Mouse (Mus musculus) embryonic facial prominence, embryonic 13.5 days (tissue): ENCODE data around the gene Dcdc2b. TPM values are rescaled to one million over a fixed set of nuclear protein-coding genes. Genes with fewer than 3 reads are reported as not detected.

ENCODE experiments used
- ATAC-seq: fragments of 200-750 bp; cut with Nextera tagmentation; 2 replicates; pipeline ENCODE4 v1.8.0; 2017; ENCODE audit warnings: low read depth; ENCODE audit not compliant: insufficient number of reproducible peaks, insufficient read depth, low FRiP score, low TSS enrichment
- H3K27ac ChIP-seq: fragments of 300-500 bp; sonication (generic); 2 replicates; pipeline ENCODE4 v1.5.1; 2015; ENCODE audit warnings: moderate library complexity, mild to moderate bottlenecking, inconsistent platforms
- H3K27me3 ChIP-seq: fragments of 300-500 bp; sonication (generic); 2 replicates; pipeline ENCODE4 v1.6.1; 2015; ENCODE audit warnings: mild to moderate bottlenecking, inconsistent platforms
- H3K36me3 ChIP-seq: fragments of 300-500 bp; sonication (generic); 2 replicates; pipeline ENCODE4 v1.6.1; 2015; ENCODE audit warnings: mild to moderate bottlenecking, inconsistent platforms
- H3K4me1 ChIP-seq: fragments of 300-500 bp; sonication (generic); 2 replicates; pipeline ENCODE4 v1.6.1; 2015; ENCODE audit warnings: inconsistent platforms
- H3K4me2 ChIP-seq: fragments of 300-500 bp; sonication (generic); 2 replicates; pipeline ENCODE4 v1.6.1; 2015; ENCODE audit warnings: moderate library complexity, mild to moderate bottlenecking, inconsistent platforms
- H3K4me3 ChIP-seq: fragments of 300-500 bp; sonication (generic); 2 replicates; pipeline ENCODE4 v1.5.1; 2015; ENCODE audit warnings: mild to moderate bottlenecking, inconsistent platforms
- H3K9ac ChIP-seq: fragments of 300-500 bp; sonication (generic); 2 replicates; pipeline ENCODE4 v1.6.1; 2015; ENCODE audit warnings: mild to moderate bottlenecking, inconsistent platforms
- H3K9me3 ChIP-seq: fragments of 300-500 bp; sonication (generic); 2 replicates; pipeline ENCODE4 v1.6.1; 2016; ENCODE audit warnings: inconsistent platforms
- WGBS: fragments of 180-500 bp; shearing (Covaris S2); methylation state at CpG from one replicate; pipeline ENCODE4 v1.1.7; 2015; ENCODE audit warnings: mixed read lengths; 5-methylcytosine and 5-hydroxymethylcytosine counted together
- polyA plus RNA-seq: library from polyadenylated mRNA; unstranded; fragments of >200 nt; fragmentation: Nextera tagmentation; extraction: Ambion mirVana; gene quantifications from 2 replicates; pipeline ENCODE4 v1.2.1, GENCODE M21; 2015

Dcdc2b gene
- polyA plus RNA-seq, 1 experiment from 2014 or later = 3.1 TPM

DNA sequence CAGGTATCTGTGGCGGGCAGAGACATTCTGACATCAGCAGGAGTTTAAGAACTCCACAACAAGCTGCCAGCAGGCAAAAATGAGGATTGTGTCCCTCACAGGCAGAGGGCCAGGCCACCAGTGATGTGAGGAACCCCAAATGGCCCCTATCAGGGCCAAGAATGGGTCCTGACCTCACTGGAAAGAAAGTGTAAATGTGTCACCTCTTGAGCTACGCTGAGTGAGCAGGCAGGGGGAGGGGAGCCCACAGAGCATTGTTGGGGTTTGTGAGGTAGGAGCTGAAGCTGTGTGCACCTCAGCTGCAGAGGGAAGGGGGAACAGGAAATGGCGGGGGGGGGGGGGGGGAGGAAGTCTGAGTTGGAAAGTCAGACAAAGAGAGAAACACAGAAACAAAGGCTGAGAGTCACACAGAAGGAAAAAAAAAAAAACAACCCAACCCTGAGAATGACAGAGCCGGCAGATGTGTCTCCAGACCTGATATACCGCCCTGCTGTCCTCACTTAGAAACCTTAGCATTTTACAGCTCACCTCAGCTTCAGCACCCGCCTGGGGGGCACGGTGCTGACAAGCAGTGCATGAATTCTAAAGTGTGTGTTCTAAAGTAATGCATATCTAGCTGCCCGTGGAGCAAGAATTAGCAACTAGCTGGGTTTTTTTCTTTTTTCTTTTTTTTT is 38.7 kb downstream of the Dcdc2b start:
- Histone ChIP-seq H3K9ac (no peak overlapping the region), H3K9me3 (no peaks in the 10 kb centered on the region), H3K4me3 (no peak overlapping the region), H3K4me1 (peaks cover 10% of the 10 kb centered on the region; the same call in 1 of the 2 replicates), H3K4me2 (no peak overlapping the region), H3K27me3 (no peaks in the 10 kb centered on the region; the same call in 1 of the 2 replicates), H3K27ac (no peak overlapping the region; the same call in 1 of the 2 replicates), H3K36me3 (no peaks in the 10 kb centered on the region)
- 46% methylated on average over 7 of the region's 8 CpGs for WGBS
- ATAC-seq = no peak

GRCm38 (mm10) chr4:129573430-129573829 is 40.6 kb downstream of the Dcdc2b start, which contains the start of gene Lck:
Gene Lck (minus strand): TSS chr4:129573641.
- Histone ChIP-seq H3K36me3 (no peaks in the 10 kb centered on the region), H3K9me3 (no peaks in the 10 kb centered on the region), H3K9ac (no peak within 1 kb of the TSS), H3K4me1 (peaks cover 10% of the 10 kb centered on the region; the same call in 1 of the 2 replicates), H3K4me2 (no peak within 1 kb of the TSS), H3K27ac (no peak within 1 kb of the TSS), H3K27me3 (no peaks in the 10 kb centered on the region; the same call in 1 of the 2 replicates), H3K4me3 (no peak within 1 kb of the TSS)
- WGBS = 93% methylated on average over 8 of the region's 8 CpGs
- ATAC-seq = no peak

DNA sequence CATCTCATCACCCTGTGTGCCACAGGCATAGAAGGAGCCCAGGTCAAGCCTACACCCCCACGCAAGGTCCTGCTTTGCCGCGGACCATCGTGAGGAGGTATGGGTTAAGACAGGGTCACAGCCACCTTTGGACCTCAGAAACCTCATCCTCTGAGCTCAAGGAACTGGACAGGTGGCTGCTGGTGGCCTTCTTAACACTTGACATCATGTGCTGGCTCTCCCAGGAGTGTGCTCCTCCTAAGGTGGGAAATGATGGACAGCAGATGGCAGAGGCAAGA is 41.0 kb downstream of the Dcdc2b start:
- no peak overlapping the region for H3K27ac ChIP-seq
- no peak overlapping the region for H3K4me2 ChIP-seq
- no peaks in the 10 kb centered on the region; the same call in 1 of the 2 replicates for H3K27me3 ChIP-seq
- no peak for ATAC-seq
- H3K4me1 ChIP-seq = peaks cover 10% of the 10 kb centered on the region; the same call in 1 of the 2 replicates
- H3K9ac ChIP-seq = no peak overlapping the region
- 94% methylated on average over 4 of the region's 4 CpGs for WGBS
- no peaks in the 10 kb centered on the region for H3K36me3 ChIP-seq
- H3K4me3 ChIP-seq = no peak overlapping the region
- H3K9me3 ChIP-seq = no peaks in the 10 kb centered on the region

- no peak overlapping the region for H3K9ac ChIP-seq
- no peaks in the 10 kb centered on the region for H3K36me3 ChIP-seq
- H3K27ac ChIP-seq = no peak overlapping the region
- H3K4me1 ChIP-seq = peaks cover 10% of the 10 kb centered on the region; the same call in 1 of the 2 replicates
- H3K27me3 ChIP-seq = no peaks in the 10 kb centered on the region; the same call in 1 of the 2 replicates
- no peak overlapping the region for H3K4me2 ChIP-seq
- H3K9me3 ChIP-seq = no peaks in the 10 kb centered on the region
- ATAC-seq = no peak
- H3K4me3 ChIP-seq = no peak overlapping the region
- WGBS = 86% methylated on average over 13 of the region's 13 CpGs
Observed at GRCm38 (mm10) chr4:129572236-129573092, 41.6 kb downstream of the Dcdc2b start.

DNA sequence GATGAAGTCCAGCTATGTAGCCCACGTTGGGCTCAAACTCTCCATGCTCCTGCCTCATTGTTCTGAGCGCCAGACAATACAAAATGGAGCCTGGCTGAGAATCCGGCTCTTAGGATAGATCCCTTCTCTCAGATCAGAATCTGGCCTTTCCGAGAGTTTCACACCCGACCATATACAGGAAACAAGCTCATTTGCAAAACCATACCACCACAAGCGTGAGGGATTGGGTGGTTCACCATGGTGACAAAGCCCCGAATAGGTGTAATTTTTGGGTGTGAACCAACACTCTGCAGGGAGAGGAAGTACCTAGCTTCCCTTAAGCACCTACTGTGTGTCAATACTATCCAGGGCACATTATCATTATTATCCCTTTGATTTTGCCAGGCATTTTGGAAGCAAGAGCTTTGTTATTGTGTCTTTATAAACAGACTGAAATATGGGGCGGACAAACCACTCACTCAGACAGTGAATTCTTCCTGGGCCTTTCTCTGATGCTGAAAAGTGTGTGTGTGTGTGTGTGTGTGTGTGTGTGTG is 42.4 kb downstream of the Dcdc2b start:
- no peak for ATAC-seq
- no peak overlapping the region for H3K9ac ChIP-seq
- 79% methylated on average over 8 of the region's 8 CpGs for WGBS
- H3K9me3 ChIP-seq = no peaks in the 10 kb centered on the region
- no peak overlapping the region for H3K4me2 ChIP-seq
- peaks cover 6% of the 10 kb centered on the region; the same call in 1 of the 2 replicates for H3K4me1 ChIP-seq
- H3K27me3 ChIP-seq = no peaks in the 10 kb centered on the region
- no peak overlapping the region for H3K4me3 ChIP-seq
- H3K27ac ChIP-seq = no peak overlapping the region
- no peaks in the 10 kb centered on the region for H3K36me3 ChIP-seq

DNA sequence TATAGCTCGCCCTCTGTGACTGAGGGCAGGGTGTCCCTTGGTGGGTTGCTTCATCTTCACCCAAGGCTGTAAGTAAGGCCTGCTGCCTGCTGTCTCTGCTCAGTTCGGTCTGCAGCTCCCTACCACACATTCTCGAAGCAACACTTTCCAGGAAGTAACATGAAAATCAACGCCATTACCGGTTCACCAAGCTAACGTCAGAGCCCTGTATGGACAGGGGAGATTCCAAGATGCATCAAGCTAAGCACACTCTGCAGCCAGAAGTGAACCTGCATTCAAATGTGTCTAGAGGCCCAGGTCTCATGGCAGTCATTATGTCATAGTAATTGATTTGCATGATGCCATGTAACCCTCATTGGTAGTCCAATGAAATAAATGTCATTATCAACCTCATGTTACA is 44.0 kb downstream of the Dcdc2b start:
- ATAC-seq = no peak
- Histone ChIP-seq H3K4me3 (no peak overlapping the region), H3K9me3 (no peaks in the 10 kb centered on the region), H3K9ac (no peak overlapping the region), H3K4me1 (peaks cover 2% of the 10 kb centered on the region; the same call in 1 of the 2 replicates), H3K27ac (no peak overlapping the region), H3K4me2 (no peak overlapping the region), H3K36me3 (no peaks in the 10 kb centered on the region), H3K27me3 (no peaks in the 10 kb centered on the region)
- 91% methylated on average over 6 of the region's 6 CpGs for WGBS

DNA sequence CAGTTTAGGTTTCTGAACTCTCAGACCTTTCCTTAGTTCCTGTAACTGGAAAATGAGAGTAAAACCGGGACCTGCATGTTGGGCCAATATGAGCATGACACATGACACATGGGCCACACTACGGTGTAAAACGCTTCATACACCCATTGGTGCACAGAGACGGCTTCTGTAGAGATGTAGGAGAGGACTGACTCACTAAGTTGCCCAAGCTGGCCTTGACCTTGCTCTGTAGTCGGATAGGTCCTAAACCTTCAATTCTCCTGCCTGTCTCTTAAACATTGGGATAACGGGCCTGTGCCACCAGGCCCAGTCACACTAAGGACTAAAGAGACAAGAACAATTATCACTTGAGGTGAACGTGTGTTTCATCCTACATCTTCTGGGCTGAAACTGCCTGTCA is 45.7 kb downstream of the Dcdc2b start:
- Histone ChIP-seq H3K4me1 (no peaks in the 10 kb centered on the region), H3K4me3 (no peak overlapping the region), H3K4me2 (no peak overlapping the region), H3K27ac (no peak overlapping the region), H3K9ac (no peak overlapping the region), H3K9me3 (no peaks in the 10 kb centered on the region), H3K36me3 (no peaks in the 10 kb centered on the region), H3K27me3 (no peaks in the 10 kb centered on the region)
- ATAC-seq = no peak
- WGBS = 92% methylated on average over 7 of the region's 7 CpGs

- Histone ChIP-seq H3K27me3 (no peaks in the 10 kb centered on the region), H3K27ac (no peak overlapping the region), H3K9ac (no peak overlapping the region), H3K36me3 (no peaks in the 10 kb centered on the region), H3K9me3 (no peaks in the 10 kb centered on the region), H3K4me2 (no peak overlapping the region), H3K4me3 (no peak overlapping the region), H3K4me1 (no peaks in the 10 kb centered on the region)
- ATAC-seq = no peak
- WGBS = 85% methylated on average over 6 of the region's 6 CpGs
Observed at GRCm38 (mm10) chr4:129565139-129565538, 48.9 kb downstream of the Dcdc2b start.

DNA sequence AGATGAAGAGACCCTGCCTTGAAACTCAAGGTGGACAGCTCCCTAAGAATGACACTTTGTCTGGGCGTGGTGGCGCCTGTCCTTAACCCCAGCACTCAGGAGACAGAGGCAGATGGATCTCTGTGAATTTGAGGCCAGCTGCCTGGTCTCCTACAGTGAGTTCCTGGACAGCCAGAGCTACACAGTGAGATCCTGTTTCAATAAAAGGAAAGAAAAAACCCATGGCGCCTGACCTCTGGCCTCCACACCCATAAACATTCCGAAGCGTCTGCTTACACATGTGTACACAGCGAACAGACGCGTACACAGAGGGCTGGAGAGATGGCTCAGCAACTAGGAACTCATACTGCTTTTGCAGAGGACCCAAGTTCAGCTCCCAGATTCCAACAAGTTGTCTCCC is 50.3 kb downstream of the Dcdc2b start:
- Histone ChIP-seq H3K4me3 (no peak overlapping the region), H3K27ac (no peak overlapping the region), H3K4me1 (no peaks in the 10 kb centered on the region), H3K9ac (no peak overlapping the region), H3K27me3 (no peaks in the 10 kb centered on the region), H3K9me3 (no peaks in the 10 kb centered on the region), H3K36me3 (no peaks in the 10 kb centered on the region), H3K4me2 (no peak overlapping the region)
- no peak for ATAC-seq
- WGBS = 36% methylated on average over 8 of the region's 8 CpGs

- H3K9ac ChIP-seq = no peak overlapping the region
- H3K27ac ChIP-seq = no peak overlapping the region
- H3K27me3 ChIP-seq = no peaks in the 10 kb centered on the region
- no peak for ATAC-seq
- 86% methylated on average over 5 of the region's 5 CpGs for WGBS
- H3K9me3 ChIP-seq = no peaks in the 10 kb centered on the region
- H3K36me3 ChIP-seq = no peaks in the 10 kb centered on the region
- H3K4me2 ChIP-seq = no peak overlapping the region
- no peak overlapping the region for H3K4me3 ChIP-seq
- peaks cover 6% of the 10 kb centered on the region; the same call in 1 of the 2 replicates for H3K4me1 ChIP-seq
Observed at GRCm38 (mm10) chr4:129561184-129561583, 52.9 kb downstream of the Dcdc2b start.
